Mouse (Mus musculus): ENCODE results near the gene Pamr1. TPM values are rescaled to one million over a fixed set of nuclear protein-coding genes. Genes with fewer than 3 reads are reported as not detected.
A peak's percentile ranks its signal among the peaks of the same experiment; 100 is the strongest.

Gene Pamr1
- polyA plus RNA-seq, 1 experiment, result 2.3 TPM

DNA sequence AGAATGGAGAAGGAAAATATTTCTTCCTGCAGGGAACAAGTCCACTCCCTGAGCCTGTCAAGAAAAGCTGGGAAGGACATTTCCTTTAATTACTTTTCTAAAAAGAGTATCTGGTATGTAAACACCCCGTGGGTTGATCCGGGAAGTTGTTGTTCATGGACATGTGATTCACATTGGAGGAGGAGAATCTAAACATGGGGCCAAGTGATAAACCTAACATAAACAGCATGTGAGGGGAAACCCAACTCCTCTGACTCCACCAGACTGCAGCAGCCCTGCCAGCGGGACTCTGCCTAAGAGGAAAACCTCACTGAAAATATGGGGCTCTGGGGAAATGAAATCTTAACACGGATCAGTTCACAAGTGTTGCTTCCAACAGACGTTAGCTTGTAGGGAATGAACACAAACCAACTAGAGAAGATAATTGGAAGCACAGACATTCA lies 2.3 kb downstream of the Pamr1 start:
- H3K36me3 ChIP-seq (ENCODE audit: control insufficient read depth, insufficient read depth, low read length), result no peaks in the 10 kb centered on the region
- no peaks in the 10 kb centered on the region; the same call in 1 of the 2 replicates for H3K27me3 ChIP-seq (ENCODE audit: control insufficient read depth, insufficient read depth, low read length)
- TF ChIP-seq CTCF (IDR thresholded peaks at IDR 0.05; ENCODE audit: borderline replicate concordance, control insufficient read depth, extremely low read depth, insufficient read depth, low read length, poor library complexity) (no peak), POLR2A (IDR thresholded peaks at IDR 0.05; ENCODE audit: control insufficient read depth, extremely low read depth, insufficient read depth, low read length, poor library complexity) (no peak)
- WGBS, result 49% methylated on average over 5 of the region's 5 CpGs
- H3K27ac ChIP-seq (ENCODE audit: control insufficient read depth, insufficient read depth, low read length), result no peak overlapping the region
- no peaks in the 10 kb centered on the region for H3K4me1 ChIP-seq (replicated peaks; ENCODE audit: control insufficient read depth, insufficient read depth, low read length)
- DNase-seq, result no peak
- no peak overlapping the region for H3K4me3 ChIP-seq (ENCODE audit: control insufficient read depth, insufficient read depth, low read length)

DNA sequence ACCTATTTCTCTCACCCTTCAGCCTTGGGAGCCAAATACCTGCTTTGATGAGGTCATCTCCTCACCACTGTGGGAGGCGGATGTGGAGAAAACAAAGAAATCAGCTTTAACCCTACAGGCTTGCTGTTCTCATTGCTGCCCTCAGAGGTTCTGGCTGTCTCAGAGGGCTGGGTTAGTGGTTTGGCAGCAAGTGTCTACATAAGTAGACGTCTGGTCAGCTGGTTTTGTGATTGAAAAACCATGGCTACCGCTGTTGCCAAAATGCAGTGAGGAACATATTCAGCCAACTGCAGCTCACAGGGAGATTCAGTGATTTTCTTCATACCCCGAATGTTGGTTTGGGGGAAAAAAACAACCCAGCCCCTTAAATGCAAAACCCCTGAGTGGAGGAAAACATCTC lies 7.3 kb downstream of the Pamr1 start:
- 61% methylated on average over 4 of the region's 4 CpGs for WGBS
- Histone ChIP-seq H3K27ac (ENCODE audit: control insufficient read depth, insufficient read depth, low read length) (no peak overlapping the region), H3K36me3 (ENCODE audit: control insufficient read depth, insufficient read depth, low read length) (no peaks in the 10 kb centered on the region), H3K4me1 (replicated peaks; ENCODE audit: control insufficient read depth, insufficient read depth, low read length) (no peaks in the 10 kb centered on the region), H3K4me3 (ENCODE audit: control insufficient read depth, insufficient read depth, low read length) (no peak overlapping the region), H3K27me3 (ENCODE audit: control insufficient read depth, insufficient read depth, low read length) (no peaks in the 10 kb centered on the region)
- TF ChIP-seq POLR2A (IDR thresholded peaks at IDR 0.05; ENCODE audit: control insufficient read depth, extremely low read depth, insufficient read depth, low read length, poor library complexity) (no peak), CTCF (IDR thresholded peaks at IDR 0.05; ENCODE audit: borderline replicate concordance, control insufficient read depth, extremely low read depth, insufficient read depth, low read length, poor library complexity) (no peak)
- DNase-seq, result no peak

DNA sequence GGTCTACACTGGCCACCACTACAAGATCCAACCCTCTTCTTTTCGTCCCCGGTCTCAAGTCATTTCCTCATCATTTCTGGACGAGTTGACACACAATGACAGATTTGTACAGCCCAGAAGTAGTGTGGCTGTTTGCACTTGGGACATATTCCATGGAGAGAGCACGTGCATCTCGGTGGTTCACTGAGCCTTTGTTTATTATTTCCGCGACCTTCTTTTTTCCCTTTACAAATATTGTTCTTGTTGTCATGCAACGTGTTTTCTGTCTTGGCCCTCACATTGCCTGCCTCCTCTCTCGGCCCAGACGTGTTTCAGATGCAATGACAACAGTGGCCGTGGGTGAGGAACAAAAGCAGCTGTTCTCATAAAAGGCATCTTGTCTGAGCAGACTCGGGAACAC lies 9.2 kb downstream of the Pamr1 start:
- TF ChIP-seq CTCF (IDR thresholded peaks at IDR 0.05; ENCODE audit: borderline replicate concordance, control insufficient read depth, extremely low read depth, insufficient read depth, low read length, poor library complexity), result no peak
- TF ChIP-seq POLR2A (IDR thresholded peaks at IDR 0.05; ENCODE audit: control insufficient read depth, extremely low read depth, insufficient read depth, low read length, poor library complexity), result no peak

DNA sequence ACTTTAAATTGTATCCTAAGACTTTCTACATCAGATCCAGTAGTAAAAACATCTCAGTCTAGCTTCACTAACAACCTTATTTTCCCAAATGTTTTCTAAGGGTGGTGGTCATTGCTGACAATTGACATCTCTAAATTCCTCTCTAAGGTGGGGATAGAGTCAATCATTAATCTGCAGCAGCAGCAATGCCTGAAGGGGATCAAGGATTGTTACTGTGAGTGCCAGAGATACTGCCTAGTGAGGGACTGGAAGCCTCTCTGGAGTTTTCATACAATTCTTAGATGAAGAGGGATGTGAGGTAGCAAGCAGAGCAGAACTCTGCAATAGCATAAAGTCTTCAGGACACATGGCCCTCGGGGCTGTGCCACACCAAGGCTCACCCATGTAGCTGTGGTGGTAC lies 14.0 kb downstream of the Pamr1 start:
- Histone ChIP-seq H3K4me1 (replicated peaks; ENCODE audit: control insufficient read depth, insufficient read depth, low read length) (no peaks in the 10 kb centered on the region), H3K36me3 (ENCODE audit: control insufficient read depth, insufficient read depth, low read length) (no peaks in the 10 kb centered on the region), H3K4me3 (ENCODE audit: control insufficient read depth, insufficient read depth, low read length) (no peak overlapping the region), H3K27ac (ENCODE audit: control insufficient read depth, insufficient read depth, low read length) (no peak overlapping the region), H3K27me3 (ENCODE audit: control insufficient read depth, insufficient read depth, low read length) (no peaks in the 10 kb centered on the region)
- TF ChIP-seq POLR2A (IDR thresholded peaks at IDR 0.05; ENCODE audit: control insufficient read depth, extremely low read depth, insufficient read depth, low read length, poor library complexity) (no peak), CTCF (IDR thresholded peaks at IDR 0.05; ENCODE audit: borderline replicate concordance, control insufficient read depth, extremely low read depth, insufficient read depth, low read length, poor library complexity) (no peak)
- no peak for DNase-seq
- 68% methylated on average over 1 of the region's 1 CpGs for WGBS

More for the DNA sequence above, 9.2 kb downstream of the Pamr1 start:
- Histone ChIP-seq H3K36me3 (ENCODE audit: control insufficient read depth, insufficient read depth, low read length) (no peaks in the 10 kb centered on the region), H3K4me3 (ENCODE audit: control insufficient read depth, insufficient read depth, low read length) (no peak overlapping the region), H3K4me1 (replicated peaks; ENCODE audit: control insufficient read depth, insufficient read depth, low read length) (no peaks in the 10 kb centered on the region), H3K27me3 (ENCODE audit: control insufficient read depth, insufficient read depth, low read length) (no peaks in the 10 kb centered on the region), H3K27ac (ENCODE audit: control insufficient read depth, insufficient read depth, low read length) (no peak overlapping the region)
- 90% methylated on average over 12 of the region's 12 CpGs for WGBS
- DNase-seq, result no peak

DNA sequence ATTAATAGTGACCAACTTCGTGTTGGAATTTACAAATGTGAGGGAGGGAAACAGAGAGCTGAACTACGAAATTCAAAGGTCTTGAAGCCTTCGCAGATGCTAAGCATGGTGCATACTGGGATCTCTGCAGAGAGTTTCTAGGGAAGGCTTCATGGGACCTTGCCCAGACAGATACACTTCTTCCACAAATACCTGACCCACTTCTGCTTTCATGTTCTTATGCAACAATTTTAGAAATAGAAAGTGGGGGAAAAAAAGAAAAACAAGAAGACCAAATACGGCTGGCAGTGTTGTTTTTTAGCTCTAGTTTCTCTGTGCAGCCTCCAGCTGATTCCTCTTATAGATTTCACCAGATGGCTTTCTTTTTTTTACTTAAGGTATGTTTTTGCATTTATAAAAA lies 29.4 kb downstream of the Pamr1 start:
- DNase-seq, result no peak
- TF ChIP-seq CTCF (IDR thresholded peaks at IDR 0.05; ENCODE audit: borderline replicate concordance, control insufficient read depth, extremely low read depth, insufficient read depth, low read length, poor library complexity) (no peak), POLR2A (IDR thresholded peaks at IDR 0.05; ENCODE audit: control insufficient read depth, extremely low read depth, insufficient read depth, low read length, poor library complexity) (no peak)
- WGBS, result 65% methylated on average over 4 of the region's 4 CpGs

DNA sequence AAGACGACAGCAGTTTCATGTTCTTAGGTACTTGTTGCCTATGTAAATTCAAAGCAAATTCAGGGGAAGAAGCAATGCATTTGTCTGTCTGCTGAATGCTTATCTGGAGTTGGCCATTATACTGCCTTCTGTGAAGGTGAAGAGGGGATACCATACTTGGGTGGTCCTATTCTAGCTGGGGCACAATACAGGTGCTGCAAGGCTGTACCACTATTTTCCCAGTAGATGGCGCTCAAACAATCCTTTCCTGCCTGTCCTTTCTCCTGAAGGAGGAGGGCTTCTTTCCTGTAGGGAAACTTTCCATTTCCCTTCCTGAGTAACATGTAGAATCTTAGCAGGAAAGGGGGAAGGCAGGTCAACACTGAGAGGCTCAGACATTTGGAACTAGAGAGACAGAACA lies 40.2 kb downstream of the Pamr1 start:
- Histone ChIP-seq H3K27ac (ENCODE audit: control insufficient read depth, insufficient read depth, low read length) (no peak overlapping the region), H3K4me3 (ENCODE audit: control insufficient read depth, insufficient read depth, low read length) (no peak overlapping the region), H3K27me3 (ENCODE audit: control insufficient read depth, insufficient read depth, low read length) (no peaks in the 10 kb centered on the region), H3K36me3 (ENCODE audit: control insufficient read depth, insufficient read depth, low read length) (no peaks in the 10 kb centered on the region), H3K4me1 (replicated peaks; ENCODE audit: control insufficient read depth, insufficient read depth, low read length) (no peaks in the 10 kb centered on the region)
- WGBS, result 44% methylated on average over 2 of the region's 2 CpGs
- TF ChIP-seq POLR2A (IDR thresholded peaks at IDR 0.05; ENCODE audit: control insufficient read depth, extremely low read depth, insufficient read depth, low read length, poor library complexity), result no peak
- no peak for TF ChIP-seq CTCF (IDR thresholded peaks at IDR 0.05; ENCODE audit: borderline replicate concordance, control insufficient read depth, extremely low read depth, insufficient read depth, low read length, poor library complexity)
- peak; percentile 19 for DNase-seq

More for the DNA sequence above, 29.4 kb downstream of the Pamr1 start:
- no peaks in the 10 kb centered on the region for H3K27me3 ChIP-seq (ENCODE audit: control insufficient read depth, insufficient read depth, low read length)
- H3K27ac ChIP-seq (ENCODE audit: control insufficient read depth, insufficient read depth, low read length), result no peak overlapping the region
- no peaks in the 10 kb centered on the region for H3K36me3 ChIP-seq (ENCODE audit: control insufficient read depth, insufficient read depth, low read length)
- no peaks in the 10 kb centered on the region for H3K4me1 ChIP-seq (replicated peaks; ENCODE audit: control insufficient read depth, insufficient read depth, low read length)
- no peak overlapping the region for H3K4me3 ChIP-seq (ENCODE audit: control insufficient read depth, insufficient read depth, low read length)

DNA sequence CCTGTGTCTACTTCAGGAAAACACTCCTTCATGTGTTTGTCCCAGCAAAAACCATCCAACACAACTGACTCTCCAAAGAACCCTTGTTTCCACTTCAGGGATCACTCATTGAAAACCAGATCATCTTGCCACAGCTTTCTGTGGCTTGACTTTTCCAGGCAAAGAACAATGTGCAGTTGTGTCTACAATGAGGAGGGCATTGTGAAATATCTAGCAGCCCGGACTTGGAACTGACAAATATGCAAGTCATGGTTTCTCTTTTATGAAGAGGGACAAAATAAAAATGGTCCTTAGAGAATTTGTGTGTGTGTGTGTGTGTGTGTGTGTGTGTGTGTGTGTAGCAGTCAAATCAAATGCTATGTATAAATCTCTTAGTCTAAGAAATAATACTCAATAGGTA lies 44.7 kb downstream of the Pamr1 start:
- no peak for DNase-seq
- no peaks in the 10 kb centered on the region for H3K36me3 ChIP-seq (ENCODE audit: control insufficient read depth, insufficient read depth, low read length)
- no peak for TF ChIP-seq POLR2A (IDR thresholded peaks at IDR 0.05; ENCODE audit: control insufficient read depth, extremely low read depth, insufficient read depth, low read length, poor library complexity)
- no peak for TF ChIP-seq CTCF (IDR thresholded peaks at IDR 0.05; ENCODE audit: borderline replicate concordance, control insufficient read depth, extremely low read depth, insufficient read depth, low read length, poor library complexity)
- no peaks in the 10 kb centered on the region; the same call in 1 of the 2 replicates for H3K4me1 ChIP-seq (replicated peaks; ENCODE audit: control insufficient read depth, insufficient read depth, low read length)
- no peak overlapping the region for H3K27ac ChIP-seq (ENCODE audit: control insufficient read depth, insufficient read depth, low read length)
- 40% methylated on average over 1 of the region's 1 CpGs for WGBS
- no peaks in the 10 kb centered on the region for H3K27me3 ChIP-seq (ENCODE audit: control insufficient read depth, insufficient read depth, low read length)
- H3K4me3 ChIP-seq (ENCODE audit: control insufficient read depth, insufficient read depth, low read length), result no peak overlapping the region

Measured in thymus, adult 2 months (tissue).